Mouse (Mus musculus): ENCODE measurements at regions not wholly inside any gene's neighbourhood (a gene's known extent, or its start where the extent isn't known, plus 50 kb on each side); places are given as distances from the start of the nearest gene placed in this dataset.

- TF ChIP-seq CTCF (conservative IDR thresholded peaks at IDR 0.05; ENCODE audit: low read length) (no peak), NANOG (IDR thresholded peaks at IDR 0.05; ENCODE audit: borderline replicate concordance, low read length) (no peak), POU5F1 (IDR thresholded peaks at IDR 0.05; ENCODE audit: borderline replicate concordance, low read length) (no peak)
These were observed 449.7 kb upstream of the Gulo start for GRCm38 (mm10) chr14:66458696-66459095.

All from E14TG2a.4 (cell line).